Mouse (Mus musculus) liver, embryonic 13.5 days (tissue): Measurements from ENCODE around the gene Trim41. TPM values are rescaled to one million over a fixed set of nuclear protein-coding genes. Genes with fewer than 3 reads are reported as not detected.
"Not testable (repeated sequence)": the region's sequence is repeated elsewhere in the genome, so short reads cannot be mapped to it uniquely, and the experiment has no call there.

Experiments used
- ATAC-seq: fragments of 200-750 bp; cut with Nextera tagmentation; 2 replicates; pipeline ENCODE4 v1.8.0; 2017; ENCODE audit warnings: low read depth, mild to moderate bottlenecking, moderate number of reproducible peaks, moderate library complexity
- DNase-seq: peaks from one replicate; pipeline ENCODE4 v3.0.0; 2022
- H3K27ac ChIP-seq: fragments of 300-500 bp; sonication (generic); 2 replicates; pipeline ENCODE4 v1.5.1; 2015; ENCODE audit warnings: moderate library complexity, mild to moderate bottlenecking, inconsistent platforms
- H3K27me3 ChIP-seq: fragments of 300-500 bp; sonication (generic); 2 replicates; pipeline ENCODE4 v1.6.1; 2015; ENCODE audit warnings: mild to moderate bottlenecking, inconsistent platforms
- H3K36me3 ChIP-seq: fragments of 300-500 bp; sonication (generic); 2 replicates; pipeline ENCODE4 v1.6.1; 2015; ENCODE audit warnings: mild to moderate bottlenecking, inconsistent platforms
- H3K4me1 ChIP-seq: fragments of 300-500 bp; sonication (generic); replicated peaks from 2 replicates; pipeline ENCODE4 v1.6.1; 2015; ENCODE audit warnings: inconsistent platforms
- H3K4me2 ChIP-seq: fragments of 300-500 bp; sonication (generic); 2 replicates; pipeline ENCODE4 v1.6.1; 2015; ENCODE audit warnings: inconsistent platforms, mild to moderate bottlenecking, moderate library complexity
- H3K4me3 ChIP-seq: fragments of 300-500 bp; sonication (generic); replicated peaks from 2 replicates; pipeline ENCODE4 v1.5.1; 2015; ENCODE audit warnings: mild to moderate bottlenecking, inconsistent platforms
- H3K9ac ChIP-seq: fragments of 300-500 bp; sonication (generic); 2 replicates; pipeline ENCODE4 v1.6.1; 2015; ENCODE audit warnings: mild to moderate bottlenecking, inconsistent platforms
- H3K9me3 ChIP-seq: fragments of 300-500 bp; sonication (generic); replicated peaks from 2 replicates; pipeline ENCODE4 v1.6.1; 2016; ENCODE audit warnings: inconsistent platforms
- WGBS: fragments of 180-500 bp; shearing (Covaris S2); methylation state at CpG from one replicate; pipeline ENCODE4 v1.1.7; 2015; ENCODE audit not compliant: insufficient replicate concordance; 5-methylcytosine and 5-hydroxymethylcytosine counted together
- polyA plus RNA-seq: library from polyadenylated mRNA; unstranded; fragments of >200 nt; fragmentation: Nextera tagmentation; extraction: Ambion mirVana; gene quantifications from 2 replicates; pipeline ENCODE4 v1.2.1, GENCODE M21; 2015

Gene Trim41
- polyA plus RNA-seq, 1 experiment from 2014 or later, result 2.4 TPM

GRCm38 (mm10) chr11:48836990-48837309 lies 19.8 kb upstream of the Trim41 start:
- Histone ChIP-seq H3K4me1 (peaks cover 37% of the 10 kb centered on the region), H3K4me2 (peak overlapping the region; percentile 98), H3K9me3 (no peaks in the 10 kb centered on the region), H3K9ac (peak overlapping the region; percentile 74), H3K27ac (no peak overlapping the region), H3K36me3 (no peaks in the 10 kb centered on the region), H3K27me3 (peaks cover 35% of the 10 kb centered on the region), H3K4me3 (peak overlapping the region; percentile 75)
- ATAC-seq, result no peak
- DNase-seq, result no peak
- 22% methylated on average over 11 of the region's 11 CpGs for WGBS

GRCm38 (mm10) chr11:48835923-48836322 lies 18.8 kb upstream of the Trim41 start:
- DNase-seq (no peak), ATAC-seq (no peak)
- H3K4me2 ChIP-seq, result no peak overlapping the region
- no peak overlapping the region for H3K9ac ChIP-seq
- peaks cover 37% of the 10 kb centered on the region for H3K4me1 ChIP-seq
- H3K4me3 ChIP-seq, result no peak overlapping the region
- H3K27ac ChIP-seq, result no peak overlapping the region
- 60% methylated on average over 6 of the region's 6 CpGs for WGBS
- H3K36me3 ChIP-seq, result no peaks in the 10 kb centered on the region
- no peaks in the 10 kb centered on the region for H3K9me3 ChIP-seq
- peaks cover 35% of the 10 kb centered on the region for H3K27me3 ChIP-seq

- Histone ChIP-seq H3K9me3 (no peaks in the 10 kb centered on the region), H3K9ac (peak overlapping the region; percentile 74), H3K4me2 (peak overlapping the region; percentile 77), H3K36me3 (no peaks in the 10 kb centered on the region), H3K4me3 (peak overlapping the region; percentile 66), H3K27me3 (peaks cover 35% of the 10 kb centered on the region), H3K27ac (peak overlapping the region; percentile 60), H3K4me1 (peaks cover 37% of the 10 kb centered on the region)
- peak; percentile 89 for DNase-seq
- peak; percentile 84 for ATAC-seq
- WGBS, result under 1% methylated on average over 30 of the region's 30 CpGs
These were observed 16.8 kb upstream of the Trim41 start for GRCm38 (mm10) chr11:48833731-48834639.

DNA sequence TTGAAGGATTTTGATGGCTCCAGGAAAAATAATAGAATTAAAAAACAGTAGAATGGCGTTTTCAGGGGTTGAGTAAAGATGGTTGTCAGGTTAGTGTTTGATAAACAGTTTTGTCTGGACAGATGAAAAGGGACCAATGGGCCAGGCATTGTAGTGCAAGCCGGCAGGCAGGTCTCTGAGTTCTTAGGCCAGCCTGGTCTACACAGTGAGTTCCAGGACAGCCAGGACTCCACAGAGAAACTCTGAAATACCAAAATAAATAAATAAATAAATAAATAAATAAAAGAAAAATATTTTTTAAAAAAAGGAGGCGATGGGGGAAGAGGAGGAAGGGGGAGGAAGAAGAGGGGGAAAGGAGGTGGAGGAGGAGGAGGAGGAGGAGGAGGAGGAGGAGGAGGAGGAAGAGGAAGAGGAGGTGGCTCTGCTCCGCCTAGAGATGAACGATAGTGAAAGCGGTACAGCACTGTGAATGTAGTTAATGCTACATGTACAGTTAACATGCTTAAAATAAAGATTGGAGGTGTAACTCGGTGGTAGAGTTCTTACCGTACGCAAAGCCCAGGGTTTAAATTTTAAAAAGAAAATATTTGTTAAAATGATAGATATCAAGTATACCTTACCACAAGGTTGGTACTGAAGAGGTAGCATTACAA lies 16.1 kb upstream of the Trim41 start:
- Histone ChIP-seq H3K4me2 (peak overlapping the region; percentile 77), H3K27me3 (peaks cover 30% of the 10 kb centered on the region), H3K27ac (peak overlapping the region; percentile 54), H3K4me3 (peak overlapping the region; percentile 66), H3K4me1 (peaks cover 32% of the 10 kb centered on the region), H3K9me3 (no peaks in the 10 kb centered on the region), H3K36me3 (no peaks in the 10 kb centered on the region), H3K9ac (peak overlapping the region; percentile 41; the same call in 1 of the 2 replicates)
- ATAC-seq (peak; percentile 71), DNase-seq (no peak)
- WGBS, result 17% methylated on average over 8 of the region's 9 CpGs

GRCm38 (mm10) chr11:48831273-48831672 lies 14.1 kb upstream of the Trim41 start:
- Histone ChIP-seq H3K9ac (no peak overlapping the region), H3K27me3 (peaks cover 23% of the 10 kb centered on the region), H3K9me3 (peaks cover 6% of the 10 kb centered on the region; the same call in 1 of the 2 replicates), H3K36me3 (peaks cover 3% of the 10 kb centered on the region; the same call in 1 of the 2 replicates), H3K4me3 (no peak overlapping the region), H3K4me2 (no peak overlapping the region), H3K27ac (no peak overlapping the region), H3K4me1 (peaks cover 26% of the 10 kb centered on the region)
- no peak for ATAC-seq
- DNase-seq, result no peak
- 50% methylated on average over 2 of the region's 2 CpGs for WGBS

DNA sequence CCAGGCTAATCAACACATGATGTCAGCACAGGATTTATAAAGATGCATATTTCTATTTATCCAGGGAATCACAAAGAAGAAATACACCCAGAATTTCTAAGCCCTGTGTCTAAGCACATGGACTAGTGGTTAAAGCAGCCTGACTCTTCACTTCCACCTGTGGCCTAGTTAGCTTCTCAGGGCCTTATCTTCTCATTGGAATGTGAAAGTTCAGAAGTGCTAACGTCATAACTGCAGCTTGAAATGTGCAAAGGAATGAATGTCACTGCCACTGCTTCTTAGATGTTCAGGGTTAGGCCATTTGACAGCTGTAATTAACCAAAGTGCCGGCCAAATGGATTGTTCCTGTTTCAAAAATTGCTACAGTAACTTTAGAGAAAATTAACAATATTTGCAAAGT lies 13.1 kb upstream of the Trim41 start:
- ATAC-seq (no peak), DNase-seq (no peak)
- Histone ChIP-seq H3K27me3 (peaks cover 14% of the 10 kb centered on the region; the same call in 1 of the 2 replicates), H3K27ac (no peak overlapping the region), H3K9me3 (peaks cover 6% of the 10 kb centered on the region; the same call in 1 of the 2 replicates), H3K36me3 (peaks cover 3% of the 10 kb centered on the region; the same call in 1 of the 2 replicates), H3K4me1 (peaks cover 21% of the 10 kb centered on the region), H3K9ac (no peak overlapping the region), H3K4me2 (no peak overlapping the region), H3K4me3 (no peak overlapping the region)
- 41% methylated on average over 2 of the region's 2 CpGs for WGBS

GRCm38 (mm10) chr11:48827926-48828325 lies 10.8 kb upstream of the Trim41 start:
- peaks cover 27% of the 10 kb centered on the region for H3K27me3 ChIP-seq
- DNase-seq, result no peak
- no peak for ATAC-seq
- peaks cover 3% of the 10 kb centered on the region; the same call in 1 of the 2 replicates for H3K36me3 ChIP-seq
- WGBS, result 69% methylated on average over 6 of the region's 6 CpGs
- no peak overlapping the region for H3K27ac ChIP-seq
- H3K9me3 ChIP-seq, result peaks cover 6% of the 10 kb centered on the region; the same call in 1 of the 2 replicates
- H3K4me1 ChIP-seq, result peaks cover 33% of the 10 kb centered on the region
- no peak overlapping the region for H3K4me3 ChIP-seq
- H3K9ac ChIP-seq, result no peak overlapping the region
- H3K4me2 ChIP-seq, result no peak overlapping the region

- ATAC-seq (no peak), DNase-seq (no peak)
- H3K27ac ChIP-seq, result no peak overlapping the region
- 6% methylated on average over 6 of the region's 6 CpGs for WGBS
- peak overlapping the region; percentile 79 for H3K4me2 ChIP-seq
- peak overlapping the region; percentile 60 for H3K4me3 ChIP-seq
- peaks cover 3% of the 10 kb centered on the region; the same call in 1 of the 2 replicates for H3K36me3 ChIP-seq
- H3K9me3 ChIP-seq, result peaks cover 6% of the 10 kb centered on the region; the same call in 1 of the 2 replicates
- H3K27me3 ChIP-seq, result peaks cover 27% of the 10 kb centered on the region
- H3K4me1 ChIP-seq, result peaks cover 34% of the 10 kb centered on the region
- H3K9ac ChIP-seq, result peak overlapping the region; percentile 64
These were observed 9.6 kb upstream of the Trim41 start for GRCm38 (mm10) chr11:48826752-48827096.

DNA sequence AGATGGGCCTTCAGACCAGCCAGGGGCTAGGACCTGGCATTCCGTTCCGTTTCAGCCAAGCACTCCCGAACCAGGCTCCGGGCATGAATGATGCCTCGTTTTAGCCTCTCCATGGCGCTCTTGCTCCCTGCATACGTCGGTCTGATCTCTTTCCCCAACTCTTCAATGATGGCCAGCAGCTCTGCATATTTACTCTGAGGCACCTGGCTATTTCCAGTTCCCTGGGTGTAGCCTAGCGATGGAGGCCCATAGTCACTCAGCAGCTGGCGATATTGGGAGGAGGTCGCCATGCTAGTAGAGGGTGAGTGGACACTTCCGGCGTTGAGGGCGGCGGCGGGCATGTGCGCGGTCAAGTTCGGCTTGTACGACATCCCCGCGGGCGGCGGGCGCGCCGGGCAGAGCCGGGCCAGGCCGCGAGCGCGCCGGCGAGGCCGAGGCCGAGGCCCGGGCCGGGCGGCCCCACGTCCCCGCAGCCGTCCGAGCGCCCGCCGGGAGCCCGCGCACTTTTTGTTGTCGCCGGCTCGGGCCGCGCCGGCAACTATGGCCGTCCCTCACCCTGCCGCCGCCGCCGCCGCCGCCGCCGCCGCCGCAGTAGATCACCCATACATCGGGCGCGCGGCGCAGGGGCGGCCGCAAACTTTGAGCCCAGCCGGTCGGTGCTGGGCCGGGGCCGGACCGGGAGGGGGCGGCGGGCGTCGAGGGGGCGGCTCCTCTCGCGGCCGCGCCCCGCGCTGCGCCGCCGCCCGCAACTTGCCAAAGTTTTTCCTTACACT lies 9.0 kb upstream of the Trim41 start, which contains the start of the genes Trim7 and Gm12184:
Trim7 (plus strand) TSS at position 162 of the 773 bp plus-strand sequence.
Gm12184 (minus strand) TSS at position 677 of the 773 bp plus-strand sequence.
- H3K27ac ChIP-seq, H3K36me3 ChIP-seq, H3K9me3 ChIP-seq: not testable (repeated sequence)
- 1% methylated on average over 37 of the region's 92 CpGs for WGBS
- Histone ChIP-seq H3K4me2 (peak within 1 kb of the TSS; percentile 85), H3K4me3 (peak within 1 kb of the TSS; percentile 61), H3K27me3 (peaks cover 27% of the 10 kb centered on the region), H3K4me1 (peaks cover 34% of the 10 kb centered on the region), H3K9ac (peak within 1 kb of the TSS; percentile 64)
- DNase-seq (peak; percentile 49), ATAC-seq (peak; percentile 74)

DNA sequence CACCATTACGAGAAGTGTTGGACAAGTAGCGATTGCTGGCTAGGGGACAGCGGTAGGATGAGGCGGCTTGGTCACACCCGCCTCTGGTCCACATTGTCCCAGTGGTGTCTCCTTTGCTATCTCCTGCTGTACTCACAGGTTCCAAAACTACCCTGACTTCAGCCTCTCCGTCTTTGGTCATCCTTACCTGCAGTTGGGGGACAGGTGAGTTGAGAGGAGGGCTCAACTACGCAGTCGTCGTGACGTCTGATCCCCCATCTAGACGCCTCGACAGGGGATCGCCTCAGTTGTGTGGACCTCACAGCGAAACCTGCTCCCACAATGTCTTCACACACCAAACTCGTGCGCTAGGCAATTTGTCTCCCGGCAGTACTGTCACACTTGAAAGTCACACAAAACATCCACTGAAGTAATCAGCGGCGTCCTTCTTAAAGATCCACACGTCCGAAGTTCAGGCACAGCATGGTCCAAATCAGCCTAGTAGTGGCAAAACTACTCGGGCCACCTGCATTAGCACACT lies 7.2 kb upstream of the Trim41 start:
- Histone ChIP-seq H3K9me3 (peaks cover 6% of the 10 kb centered on the region; the same call in 1 of the 2 replicates), H3K9ac (peak overlapping the region; percentile 59), H3K27me3 (peaks cover 27% of the 10 kb centered on the region), H3K36me3 (peaks cover 3% of the 10 kb centered on the region; the same call in 1 of the 2 replicates), H3K4me2 (peak overlapping the region; percentile 85), H3K27ac (no peak overlapping the region), H3K4me3 (peak overlapping the region; percentile 61), H3K4me1 (peaks cover 51% of the 10 kb centered on the region)
- ATAC-seq (no peak), DNase-seq (no peak)
- WGBS, result 7% methylated on average over 22 of the region's 22 CpGs
